ENCODE assay signal across 8 mouse cellular contexts in the genomic region with DNA sequence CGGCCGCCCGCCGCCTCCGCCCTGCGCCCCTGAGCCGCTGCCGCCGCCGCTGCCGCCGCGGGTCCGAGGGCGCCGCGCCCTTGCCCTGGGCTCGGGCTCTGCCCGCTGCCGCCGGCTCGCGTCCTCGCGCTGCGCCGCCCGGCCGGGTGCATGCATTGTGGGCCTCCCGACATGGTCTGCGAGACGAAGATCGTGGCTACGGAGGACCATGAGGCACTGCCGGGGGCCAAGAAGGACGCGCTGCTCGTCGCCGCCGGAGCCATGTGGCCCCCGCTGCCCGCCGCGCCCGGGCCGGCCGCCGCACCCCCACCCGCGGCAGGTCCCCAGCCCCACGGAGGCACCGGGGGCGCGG. TPM values are rescaled to one million over a fixed set of nuclear protein-coding genes. Genes with fewer than 3 reads are reported as not detected.
DNase-seq lines count a peak whose midpoint lies in the region; ATAC-seq and TF ChIP-seq lines count a peak whose summit lies in the region.

No protein-coding gene starts in this region.

- peaks cover 69% of the 10 kb centered on the region for H3K27me3 ChIP-seq in embryonic facial prominence, embryonic 15.5 days
- peaks cover 56% of the 10 kb centered on the region for H3K27me3 ChIP-seq in intestine, embryonic 14.5 days (replicated peaks; ENCODE audit: control insufficient read depth, insufficient read depth, low read length)
- H3K27me3 ChIP-seq in neural tube, embryonic 12.5 days (replicated peaks) = peaks cover 23% of the 10 kb centered on the region

- peak overlapping the region; percentile 96 for H3K27ac ChIP-seq in left cerebral cortex, adult 2 months
- no peak overlapping the region for H3K27ac ChIP-seq in embryonic facial prominence, embryonic 15.5 days (replicated peaks)
- H3K27ac ChIP-seq in intestine, embryonic 14.5 days (ENCODE audit: low read depth) = no peak overlapping the region
- H3K27ac ChIP-seq in neural tube, embryonic 12.5 days = peak overlapping the region; percentile 93

- H3K9me3 ChIP-seq in embryonic facial prominence, embryonic 15.5 days (replicated peaks) = no peaks in the 10 kb centered on the region
- H3K9me3 ChIP-seq in intestine, embryonic 14.5 days (ENCODE audit: control insufficient read depth, low read length) = no peaks in the 10 kb centered on the region
- H3K9me3 ChIP-seq in neural tube, embryonic 12.5 days = no peaks in the 10 kb centered on the region

- intact Hi-C loops in left cerebral cortex, adult 2 months (cut with DNase I) = loop anchor here (1.0 to 5.0 kb wide), 3 partner anchors 61 to 291 kb away; a partner anchor contains a TSS

- under 1% methylated on average over 52 of the region's 55 CpGs for WGBS in embryonic facial prominence, embryonic 15.5 days
- 0% methylated on average over 29 of the region's 55 CpGs for WGBS in intestine, embryonic 14.5 days
- under 1% methylated on average over 50 of the region's 55 CpGs for whole genome bisulfite sequencing in neural tube, embryonic 12.5 days

- ATAC-seq in embryonic facial prominence, embryonic 15.5 days (ENCODE audit: insufficient number of reproducible peaks, low FRiP score, low TSS enrichment, low read depth) = no peak
- ATAC-seq in intestine, embryonic 14.5 days (replicated peaks; ENCODE audit: low FRiP score, low TSS enrichment, low read depth) = no peak; the same call in 1 of the 2 replicates
- ATAC-seq in neural tube, embryonic 12.5 days (ENCODE audit: low FRiP score, low read depth) = no peak; the same call in 1 of the 2 replicates

- no peaks in the 10 kb centered on the region for H3K36me3 ChIP-seq in embryonic facial prominence, embryonic 15.5 days
- no peaks in the 10 kb centered on the region for H3K36me3 ChIP-seq in intestine, embryonic 14.5 days (ENCODE audit: control insufficient read depth, insufficient read depth, low read length)
- peaks cover 11% of the 10 kb centered on the region for H3K36me3 ChIP-seq in neural tube, embryonic 12.5 days

- no peak for DNase-seq in left cerebral cortex, adult 2 months (ENCODE audit: extremely low spot score in 1 of 2, low spot score in 2 of 2)
- no peak for DNase-seq in left cerebral cortex, adult 8-10 months (ENCODE audit: low spot score in 2 of 2)
- DNase-seq in intestine, embryonic 14.5 days (ENCODE audit: low spot score) = no peak
- DNase-seq in thymus, postnatal 25 days = no peak
- DNase-seq in thymus, postnatal 36 days = no peak
- DNase-seq in yolk sac, embryonic 10.5 days (ENCODE audit: low spot score) = no peak

- no peak for TF ChIP-seq CTCF in left cerebral cortex, adult 2 months (IDR thresholded peaks at IDR 0.05)

- peak overlapping the region; percentile 98 for H3K4me2 ChIP-seq in embryonic facial prominence, embryonic 15.5 days (replicated peaks)
- H3K4me2 ChIP-seq in intestine, embryonic 14.5 days (ENCODE audit: low read length) = peak overlapping the region; percentile 96
- peak overlapping the region; percentile 83 for H3K4me2 ChIP-seq in neural tube, embryonic 12.5 days (replicated peaks)

- peak overlapping the region; percentile 92 for H3K4me3 ChIP-seq in left cerebral cortex, adult 2 months
- peak overlapping the region; percentile 65 for H3K4me3 ChIP-seq in embryonic facial prominence, embryonic 15.5 days (replicated peaks)
- peak overlapping the region; percentile 57 for H3K4me3 ChIP-seq in intestine, embryonic 14.5 days (ENCODE audit: low read depth, low read length)
- peak overlapping the region; percentile 80 for H3K4me3 ChIP-seq in neural tube, embryonic 12.5 days

- peak overlapping the region; percentile 18; the same call in 1 of the 2 replicates for H3K9ac ChIP-seq in embryonic facial prominence, embryonic 15.5 days
- H3K9ac ChIP-seq in intestine, embryonic 14.5 days (ENCODE audit: low read length) = peak overlapping the region; percentile 7; the same call in 1 of the 2 replicates
- H3K9ac ChIP-seq in neural tube, embryonic 12.5 days = peak overlapping the region; percentile 83

- peaks cover 29% of the 10 kb centered on the region for H3K4me1 ChIP-seq in embryonic facial prominence, embryonic 15.5 days
- peaks cover 4% of the 10 kb centered on the region; the same call in 1 of the 2 replicates for H3K4me1 ChIP-seq in intestine, embryonic 14.5 days (replicated peaks; ENCODE audit: control insufficient read depth, insufficient read depth, low read length)
- H3K4me1 ChIP-seq in neural tube, embryonic 12.5 days = peaks cover 42% of the 10 kb centered on the region

RNA-seq across cellular contexts. Expression of a gene that starts 0.9 kb away (rescaled TPM):
- 100 to 1,000 TPM; 215 to 217 TPM for total RNA-seq in left cerebral cortex, adult 2 months (2021)
- total RNA-seq in left cerebral cortex, adult 8-10 months (2022) = 100 to 1,000 TPM; 199 to 235 (median 210) TPM
- 0.39 and 0.74 TPM in 2 replicates for polyA plus RNA-seq in embryonic facial prominence, embryonic 15.5 days (2015; fragmentation: Nextera tagmentation; extraction: Ambion mirVana)
- 0.39 and 0.42 TPM in 2 replicates for polyA plus RNA-seq in intestine, embryonic 14.5 days (2014; fragmentation: Nextera tagmentation; extraction: Ambion mirVana)
- polyA plus RNA-seq in neural tube, embryonic 12.5 days (2016; fragmentation: Nextera tagmentation; extraction: Ambion mirVana) = 3.7 and 4.1 TPM in 2 replicates

RNA-seq across cellular contexts. Expression of a gene that starts 13.4 kb away (rescaled TPM):
- 10 to 100 TPM; 77.4 to 86.2 TPM for total RNA-seq in left cerebral cortex, adult 2 months (2021)
- total RNA-seq in left cerebral cortex, adult 8-10 months (2022) = 10 to 100 TPM; 78.3 to 86.0 (median 79.2) TPM
- polyA plus RNA-seq in embryonic facial prominence, embryonic 15.5 days (2015; fragmentation: Nextera tagmentation; extraction: Ambion mirVana) = 99.9 and 103 TPM in 2 replicates
- 69.7 and 74.9 TPM in 2 replicates for polyA plus RNA-seq in intestine, embryonic 14.5 days (2014; fragmentation: Nextera tagmentation; extraction: Ambion mirVana)
- polyA plus RNA-seq in neural tube, embryonic 12.5 days (2016; fragmentation: Nextera tagmentation; extraction: Ambion mirVana) = 384 and 439 TPM in 2 replicates

Comparison
In these comparisons a context has a peak if more than half of its experiments do, and no peak if none do; other contexts are left out.
1. H3K27ac ChIP-seq: peak in left cerebral cortex, adult 2 months (single experiment) and neural tube, embryonic 12.5 days (single experiment); none in embryonic facial prominence, embryonic 15.5 days (single experiment) and intestine, embryonic 14.5 days (single experiment).
2. H3K9ac ChIP-seq: peak in every context shown above with its lines; median percentile 83 in neural tube, embryonic 12.5 days; 18 in embryonic facial prominence, embryonic 15.5 days; 7 in intestine, embryonic 14.5 days.
3. Peak in every context shown above with its lines, with median percentiles within 50 percentile points of each other: H3K4me3 ChIP-seq and H3K4me2 ChIP-seq.